Mouse (Mus musculus) heart, embryonic 10.5 days (tissue): Measurements from ENCODE around the gene Nptxr. TPM values are rescaled to one million over a fixed set of nuclear protein-coding genes. Genes with fewer than 3 reads are reported as not detected.

Experiments
- DNase-seq: peaks from one replicate; pipeline ENCODE4 v3.0.0-alpha.2; 2017; ENCODE audit warnings: low spot score
- H3K27ac ChIP-seq: fragments of 300-500 bp; sonication (generic); 2 replicates; pipeline ENCODE4 v1.5.1; 2016; ENCODE audit warnings: mild to moderate bottlenecking
- H3K27me3 ChIP-seq: fragments of 300-500 bp; sonication (generic); 2 replicates; pipeline ENCODE4 v1.6.1; 2016; ENCODE audit warnings: mild to moderate bottlenecking; ENCODE audit not compliant: poor library complexity, insufficient read depth, severe bottlenecking
- H3K36me3 ChIP-seq: fragments of 300-500 bp; sonication (generic); 2 replicates; pipeline ENCODE4 v1.6.1; 2016; ENCODE audit warnings: mild to moderate bottlenecking, moderate library complexity
- H3K4me1 ChIP-seq: fragments of 300-500 bp; sonication (generic); 2 replicates; pipeline ENCODE4 v1.6.1; 2016; ENCODE audit warnings: mild to moderate bottlenecking
- H3K4me3 ChIP-seq: fragments of 300-500 bp; sonication (generic); 2 replicates; pipeline ENCODE4 v1.5.1; 2016; ENCODE audit warnings: mild to moderate bottlenecking, moderate library complexity
- H3K9me3 ChIP-seq: fragments of 300-500 bp; sonication (generic); 2 replicates; pipeline ENCODE4 v1.6.1; 2016; ENCODE audit warnings: mild to moderate bottlenecking, moderate library complexity
- WGBS: fragments of 180-500 bp; shearing (Covaris S2); methylation state at CpG from one replicate; pipeline ENCODE4 v1.1.7; 2016; 5-methylcytosine and 5-hydroxymethylcytosine counted together
- polyA plus RNA-seq: library from polyadenylated mRNA; unstranded; fragments of >200 nt; fragmentation: Nextera tagmentation; extraction: Ambion mirVana; gene quantifications from 2 replicates; pipeline ENCODE4 v1.2.1, GENCODE M21; 2016

Nptxr gene
- polyA plus RNA-seq: 1.1 and 1.2 TPM in 2 replicates

DNA sequence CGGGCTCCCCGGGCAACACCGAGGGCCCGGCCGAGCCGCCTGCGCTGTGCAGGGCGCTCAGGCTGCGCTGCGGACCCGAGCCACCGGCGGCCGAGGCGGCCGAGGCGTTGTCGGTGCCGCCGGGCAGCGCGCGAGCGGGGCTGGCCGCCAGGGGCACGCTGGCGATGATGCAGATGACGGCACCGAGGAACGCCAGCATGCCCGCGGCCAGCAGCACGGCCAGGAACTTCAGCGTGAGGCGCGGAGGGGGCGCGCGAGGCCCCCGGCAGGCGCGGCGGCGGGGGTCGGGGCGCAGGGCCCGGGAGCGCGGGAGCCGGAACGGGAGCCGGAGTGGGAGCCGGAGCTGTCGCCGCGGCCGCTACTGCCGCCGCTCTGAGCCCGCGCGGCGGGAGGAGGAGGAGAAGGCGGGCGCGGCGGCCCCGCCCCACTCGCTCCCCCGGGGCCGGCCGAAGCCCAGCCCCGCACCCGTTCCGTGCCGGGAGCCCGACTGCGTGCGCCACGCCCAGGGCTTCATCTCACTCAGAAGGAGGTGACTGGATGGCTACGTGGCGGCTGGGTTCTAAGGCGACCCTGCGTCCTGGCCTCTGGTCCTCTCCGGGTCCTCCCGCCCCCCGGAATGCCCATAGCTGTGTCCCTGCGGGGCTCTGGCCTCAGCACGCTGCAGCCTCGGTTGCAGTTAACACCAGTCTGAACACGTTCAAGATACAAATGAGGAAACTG, at the start of gene Nptxr:
Gene Nptxr, minus strand, starts transcription at position 415 of the 720 bp plus-strand sequence.
- Histone ChIP-seq H3K4me3 (peak within 1 kb of the TSS; percentile 70), H3K27ac (peak within 1 kb of the TSS; percentile 74), H3K36me3 (no peaks in the 10 kb centered on the region), H3K4me1 (peaks cover 21% of the 10 kb centered on the region), H3K9me3 (no peaks in the 10 kb centered on the region), H3K27me3 (peaks cover 92% of the 10 kb centered on the region)
- DNase-seq: no peak
- WGBS: under 1% methylated on average over 85 of the region's 91 CpGs

- no peak overlapping the region for H3K4me3 ChIP-seq
- peaks cover 15% of the 10 kb centered on the region; the same call in 1 of the 2 replicates for H3K27me3 ChIP-seq
- 89% methylated on average over 2 of the region's 2 CpGs for WGBS
- no peak overlapping the region for H3K27ac ChIP-seq
- DNase-seq: no peak
- peaks cover 13% of the 10 kb centered on the region for H3K4me1 ChIP-seq
- no peaks in the 10 kb centered on the region for H3K36me3 ChIP-seq
- no peaks in the 10 kb centered on the region for H3K9me3 ChIP-seq
Observed at GRCm38 (mm10) chr15:79850143-79850542, 45.6 kb upstream of the Nptxr start.

GRCm38 (mm10) chr15:79847100-79847499, 42.5 kb upstream of the Nptxr start:
- 21% methylated on average over 5 of the region's 5 CpGs for WGBS
- Histone ChIP-seq H3K27me3 (peaks cover 15% of the 10 kb centered on the region; the same call in 1 of the 2 replicates), H3K36me3 (no peaks in the 10 kb centered on the region), H3K4me1 (peaks cover 13% of the 10 kb centered on the region), H3K27ac (no peak overlapping the region), H3K9me3 (no peaks in the 10 kb centered on the region), H3K4me3 (no peak overlapping the region)
- no peak for DNase-seq

GRCm38 (mm10) chr15:79845986-79846385, 41.4 kb upstream of the Nptxr start:
- Histone ChIP-seq H3K9me3 (no peaks in the 10 kb centered on the region), H3K27ac (no peak overlapping the region), H3K27me3 (peaks cover 21% of the 10 kb centered on the region; the same call in 1 of the 2 replicates), H3K4me1 (peaks cover 13% of the 10 kb centered on the region), H3K4me3 (no peak overlapping the region), H3K36me3 (no peaks in the 10 kb centered on the region)
- DNase-seq: no peak
- WGBS: 66% methylated on average over 4 of the region's 4 CpGs

- Histone ChIP-seq H3K4me1 (peaks cover 12% of the 10 kb centered on the region), H3K27me3 (peaks cover 22% of the 10 kb centered on the region), H3K36me3 (no peaks in the 10 kb centered on the region), H3K4me3 (no peak overlapping the region), H3K27ac (no peak overlapping the region), H3K9me3 (no peaks in the 10 kb centered on the region)
- no peak for DNase-seq
- WGBS: 79% methylated on average over 3 of the region's 3 CpGs
Observed at GRCm38 (mm10) chr15:79842985-79843384, 38.4 kb upstream of the Nptxr start.

DNA sequence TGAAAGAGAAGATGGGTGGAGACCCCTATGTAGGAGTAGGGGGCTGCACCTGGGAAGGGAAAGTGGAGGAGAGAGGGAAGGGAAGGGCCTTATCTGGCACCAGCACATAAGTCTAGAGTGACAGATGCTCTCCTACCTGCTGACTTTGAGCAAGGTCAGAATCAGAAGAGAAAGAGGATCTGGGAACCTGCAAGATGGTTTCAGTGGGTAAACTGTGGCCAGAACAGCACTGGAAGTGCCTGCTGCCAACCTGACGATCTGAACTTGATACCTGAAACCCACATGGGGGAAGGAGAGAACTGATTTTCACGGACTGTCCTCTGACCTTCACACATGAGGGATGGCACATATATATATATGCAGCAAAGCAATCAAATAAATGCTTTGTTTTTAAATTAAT, 35.7 kb upstream of the Nptxr start:
- H3K36me3 ChIP-seq: no peaks in the 10 kb centered on the region
- no peak overlapping the region for H3K27ac ChIP-seq
- H3K27me3 ChIP-seq: peaks cover 18% of the 10 kb centered on the region
- H3K4me3 ChIP-seq: no peak overlapping the region
- 64% methylated on average over 2 of the region's 2 CpGs for WGBS
- peak; percentile 65 for DNase-seq
- no peaks in the 10 kb centered on the region for H3K4me1 ChIP-seq
- H3K9me3 ChIP-seq: no peaks in the 10 kb centered on the region

DNA sequence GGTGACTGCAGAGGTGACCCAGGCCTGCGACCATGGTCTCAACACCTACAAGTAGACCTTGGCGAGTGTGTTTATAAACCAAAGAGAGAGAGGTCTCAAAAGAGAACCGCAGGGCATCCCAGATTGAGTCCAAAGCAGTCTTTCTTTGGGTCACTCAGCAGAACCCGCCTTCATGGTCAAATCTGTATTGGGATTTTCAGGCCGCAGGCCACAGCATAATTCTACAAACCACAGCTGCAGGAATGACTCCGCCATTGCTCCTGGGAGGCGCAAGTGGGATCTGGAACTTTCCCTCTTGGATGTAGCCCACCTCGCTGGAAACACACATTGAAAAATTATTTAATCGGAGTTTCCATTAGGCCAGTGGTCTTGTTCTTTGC, 30.3 kb upstream of the Nptxr start:
- Histone ChIP-seq H3K36me3 (peaks cover 6% of the 10 kb centered on the region; the same call in 1 of the 2 replicates), H3K9me3 (no peaks in the 10 kb centered on the region), H3K27me3 (peaks cover 5% of the 10 kb centered on the region; the same call in 1 of the 2 replicates), H3K4me1 (peaks cover 24% of the 10 kb centered on the region), H3K27ac (peak overlapping the region; percentile 95; the same call in 1 of the 2 replicates), H3K4me3 (peak overlapping the region; percentile 74)
- DNase-seq: no peak
- WGBS: 64% methylated on average over 9 of the region's 9 CpGs

GRCm38 (mm10) chr15:79834130-79834880, 29.7 kb upstream of the Nptxr start, which contains the start of the genes Npcd and Cbx6:
Gene Npcd, minus strand, starts transcription at chr15:79834237.
Gene Cbx6, minus strand, starts transcription at chr15:79834688.
- peaks cover 24% of the 10 kb centered on the region for H3K4me1 ChIP-seq
- peak within 1 kb of the TSS; percentile 74 for H3K4me3 ChIP-seq
- peak within 1 kb of the TSS; percentile 95 for H3K27ac ChIP-seq
- DNase-seq: peak; percentile 96
- WGBS: 3% methylated on average over 58 of the region's 58 CpGs
- H3K36me3 ChIP-seq: peaks cover 6% of the 10 kb centered on the region; the same call in 1 of the 2 replicates
- no peaks in the 10 kb centered on the region for H3K9me3 ChIP-seq
- peaks cover 5% of the 10 kb centered on the region; the same call in 1 of the 2 replicates for H3K27me3 ChIP-seq

DNA sequence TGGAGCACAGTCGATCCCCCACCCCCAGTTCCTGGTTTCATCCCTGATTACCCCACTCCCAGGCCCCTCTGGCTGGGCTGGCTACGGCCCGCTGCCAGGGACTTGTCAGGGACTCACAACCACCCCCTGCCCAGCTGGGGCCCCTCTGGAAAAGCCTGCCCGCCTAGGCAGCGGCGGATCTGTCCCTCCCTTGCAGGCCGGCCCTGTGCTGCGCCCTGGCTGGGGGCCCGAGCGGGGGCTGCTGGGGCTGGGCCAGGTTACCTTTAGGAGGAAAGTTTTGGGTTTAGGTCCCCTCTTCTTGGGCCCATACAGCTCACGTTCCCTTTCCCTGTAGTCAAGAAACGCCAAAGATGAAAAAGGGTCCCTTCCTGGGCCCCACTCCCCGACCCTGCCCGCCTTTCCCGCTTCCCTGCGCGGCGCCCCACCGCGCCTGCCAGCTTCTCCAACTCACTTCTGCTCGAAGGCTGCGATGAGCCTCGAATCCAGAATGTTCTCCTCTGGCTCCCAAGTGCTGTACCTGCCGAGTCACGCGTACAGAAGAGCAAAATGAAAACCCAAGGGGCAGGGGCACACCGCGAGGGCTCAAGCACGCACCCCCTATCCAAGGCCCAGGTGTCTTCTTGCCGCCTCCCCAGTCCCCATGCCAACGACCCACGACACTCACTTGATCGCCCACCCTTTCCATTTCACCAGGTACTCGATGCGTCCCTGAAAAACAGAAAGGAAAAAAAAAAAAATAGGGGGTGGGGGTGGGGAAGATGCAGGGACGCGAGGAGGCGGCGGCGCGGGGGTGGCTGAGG, 28.9 kb upstream of the Nptxr start:
- H3K4me3 ChIP-seq: peak overlapping the region; percentile 74
- H3K36me3 ChIP-seq: peaks cover 9% of the 10 kb centered on the region
- DNase-seq: peak; percentile 80
- no peaks in the 10 kb centered on the region for H3K27me3 ChIP-seq
- no peaks in the 10 kb centered on the region for H3K9me3 ChIP-seq
- peaks cover 31% of the 10 kb centered on the region for H3K4me1 ChIP-seq
- WGBS: under 1% methylated on average over 40 of the region's 41 CpGs
- peak overlapping the region; percentile 95 for H3K27ac ChIP-seq

- 0 out of 2 replicates have a peak overlapping the region, but pooled peaks have one; percentile 4 for H3K27ac ChIP-seq
- no peaks in the 10 kb centered on the region for H3K9me3 ChIP-seq
- peaks cover 21% of the 10 kb centered on the region for H3K36me3 ChIP-seq
- WGBS: 24% methylated on average over 18 of the region's 18 CpGs
- 0 out of 2 replicates have a peak, but pooled peaks cover 2% of the 10 kb centered on the region for H3K27me3 ChIP-seq
- H3K4me3 ChIP-seq: peak overlapping the region; percentile 74
- H3K4me1 ChIP-seq: peaks cover 37% of the 10 kb centered on the region
- peak; percentile 89 for DNase-seq
Observed at GRCm38 (mm10) chr15:79832064-79832900, 27.7 kb upstream of the Nptxr start.

DNA sequence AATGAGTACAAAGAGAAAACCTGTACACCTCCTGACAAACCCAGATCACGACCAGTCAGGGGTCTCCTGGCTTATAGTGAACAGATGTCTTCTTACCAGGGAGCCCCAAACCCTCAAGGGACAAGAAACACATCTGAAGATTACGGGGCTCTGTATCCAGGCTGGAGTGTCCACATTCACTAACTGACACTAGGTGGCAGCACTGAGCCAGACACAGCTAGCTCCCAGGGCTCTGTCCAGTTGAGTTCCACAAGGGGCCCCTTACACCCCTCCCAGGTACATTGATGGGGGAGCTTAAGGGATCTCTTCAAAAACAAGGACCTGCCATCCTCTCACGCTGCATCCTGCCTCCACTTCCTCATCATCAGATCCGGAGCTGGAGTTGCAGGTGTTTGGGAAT, 25.8 kb upstream of the Nptxr start:
- Histone ChIP-seq H3K4me3 (no peak overlapping the region), H3K27ac (no peak overlapping the region), H3K27me3 (0 out of 2 replicates have a peak, but pooled peaks cover 4% of the 10 kb centered on the region), H3K4me1 (peaks cover 48% of the 10 kb centered on the region), H3K9me3 (no peaks in the 10 kb centered on the region), H3K36me3 (peaks cover 32% of the 10 kb centered on the region)
- 13% methylated on average over 4 of the region's 4 CpGs for WGBS
- peak; percentile 87 for DNase-seq
